Mouse (Mus musculus): ENCODE measurements around the gene Zfp853. TPM values are rescaled to one million over a fixed set of nuclear protein-coding genes. Genes with fewer than 3 reads are reported as not detected.

Zfp853 gene
- polyA plus RNA-seq, 1 experiment, result 0.96 TPM

GRCm38 (mm10) chr5:143311886-143312285 lies 18.5 kb upstream of the Zfp853 start:
- WGBS, result 62% methylated on average over 8 of the region's 8 CpGs

GRCm38 (mm10) chr5:143309916-143310315 lies 16.5 kb upstream of the Zfp853 start:
- Histone ChIP-seq H3K27me3 (ENCODE audit: control insufficient read depth, insufficient read depth, low read length) (no peaks in the 10 kb centered on the region), H3K36me3 (ENCODE audit: control insufficient read depth, insufficient read depth, low read length) (peaks cover 61% of the 10 kb centered on the region), H3K4me1 (replicated peaks; ENCODE audit: control insufficient read depth, insufficient read depth, low read length) (peaks cover 12% of the 10 kb centered on the region), H3K4me3 (ENCODE audit: control insufficient read depth, insufficient read depth, low read length) (no peak overlapping the region), H3K27ac (ENCODE audit: control insufficient read depth, insufficient read depth, low read length) (no peak overlapping the region)
- DNase-seq, result no peak
- WGBS, result 98% methylated on average over 7 of the region's 7 CpGs
- TF ChIP-seq POLR2A (IDR thresholded peaks at IDR 0.05; ENCODE audit: control insufficient read depth, extremely low read depth, insufficient read depth, low read length, poor library complexity) (no peak), CTCF (IDR thresholded peaks at IDR 0.05; ENCODE audit: borderline replicate concordance, control insufficient read depth, extremely low read depth, insufficient read depth, low read length, poor library complexity) (no peak)

More at GRCm38 (mm10) chr5:143311886-143312285, 18.5 kb upstream of the Zfp853 start:
- Histone ChIP-seq H3K27me3 (ENCODE audit: control insufficient read depth, insufficient read depth, low read length) (no peaks in the 10 kb centered on the region), H3K36me3 (ENCODE audit: control insufficient read depth, insufficient read depth, low read length) (peaks cover 48% of the 10 kb centered on the region), H3K27ac (ENCODE audit: control insufficient read depth, insufficient read depth, low read length) (no peak overlapping the region), H3K4me1 (replicated peaks; ENCODE audit: control insufficient read depth, insufficient read depth, low read length) (peaks cover 14% of the 10 kb centered on the region), H3K4me3 (ENCODE audit: control insufficient read depth, insufficient read depth, low read length) (no peak overlapping the region)
- peak; percentile 81 for DNase-seq
- TF ChIP-seq CTCF (IDR thresholded peaks at IDR 0.05; ENCODE audit: borderline replicate concordance, control insufficient read depth, extremely low read depth, insufficient read depth, low read length, poor library complexity) (peak; percentile 83; the same call in 1 of the 2 replicates), POLR2A (IDR thresholded peaks at IDR 0.05; ENCODE audit: control insufficient read depth, extremely low read depth, insufficient read depth, low read length, poor library complexity) (no peak)

DNA sequence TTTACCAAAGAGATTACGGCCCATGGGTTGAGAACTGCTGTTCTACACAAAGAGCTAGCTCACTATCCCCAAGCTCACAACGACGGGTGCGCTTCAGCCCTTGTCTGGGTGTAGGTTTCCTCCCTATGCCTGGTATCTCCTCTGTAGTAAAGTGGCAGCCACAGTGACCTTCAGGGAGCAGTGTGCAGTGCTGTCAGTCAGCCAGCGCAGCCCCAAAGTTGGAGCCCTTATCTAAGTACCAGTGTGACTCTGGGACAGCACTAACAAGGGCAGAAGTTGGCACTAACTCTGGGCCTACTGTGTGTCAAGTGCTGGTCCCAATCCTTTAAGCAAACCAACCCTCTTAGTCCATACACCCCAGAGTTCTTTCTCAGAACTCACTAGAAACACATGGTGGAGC lies 15.4 kb upstream of the Zfp853 start:
- peaks cover 6% of the 10 kb centered on the region; the same call in 1 of the 2 replicates for H3K4me1 ChIP-seq (replicated peaks; ENCODE audit: control insufficient read depth, insufficient read depth, low read length)
- H3K27ac ChIP-seq (ENCODE audit: control insufficient read depth, insufficient read depth, low read length), result no peak overlapping the region
- TF ChIP-seq POLR2A (IDR thresholded peaks at IDR 0.05; ENCODE audit: control insufficient read depth, extremely low read depth, insufficient read depth, low read length, poor library complexity) (no peak), CTCF (IDR thresholded peaks at IDR 0.05; ENCODE audit: borderline replicate concordance, control insufficient read depth, extremely low read depth, insufficient read depth, low read length, poor library complexity) (no peak)
- no peaks in the 10 kb centered on the region for H3K27me3 ChIP-seq (ENCODE audit: control insufficient read depth, insufficient read depth, low read length)
- H3K36me3 ChIP-seq (ENCODE audit: control insufficient read depth, insufficient read depth, low read length), result peaks cover 64% of the 10 kb centered on the region
- WGBS, result 95% methylated on average over 5 of the region's 5 CpGs
- no peak overlapping the region for H3K4me3 ChIP-seq (ENCODE audit: control insufficient read depth, insufficient read depth, low read length)
- DNase-seq, result no peak

GRCm38 (mm10) chr5:143304251-143304650 lies 10.8 kb upstream of the Zfp853 start:
- no peaks in the 10 kb centered on the region for H3K4me1 ChIP-seq (replicated peaks; ENCODE audit: control insufficient read depth, insufficient read depth, low read length)
- TF ChIP-seq CTCF (IDR thresholded peaks at IDR 0.05; ENCODE audit: borderline replicate concordance, control insufficient read depth, extremely low read depth, insufficient read depth, low read length, poor library complexity) (no peak), POLR2A (IDR thresholded peaks at IDR 0.05; ENCODE audit: control insufficient read depth, extremely low read depth, insufficient read depth, low read length, poor library complexity) (no peak)
- WGBS, result 97% methylated on average over 7 of the region's 7 CpGs
- H3K36me3 ChIP-seq (ENCODE audit: control insufficient read depth, insufficient read depth, low read length), result peaks cover 75% of the 10 kb centered on the region
- no peak overlapping the region for H3K4me3 ChIP-seq (ENCODE audit: control insufficient read depth, insufficient read depth, low read length)
- H3K27ac ChIP-seq (ENCODE audit: control insufficient read depth, insufficient read depth, low read length), result no peak overlapping the region
- DNase-seq, result no peak
- H3K27me3 ChIP-seq (ENCODE audit: control insufficient read depth, insufficient read depth, low read length), result no peaks in the 10 kb centered on the region

DNA sequence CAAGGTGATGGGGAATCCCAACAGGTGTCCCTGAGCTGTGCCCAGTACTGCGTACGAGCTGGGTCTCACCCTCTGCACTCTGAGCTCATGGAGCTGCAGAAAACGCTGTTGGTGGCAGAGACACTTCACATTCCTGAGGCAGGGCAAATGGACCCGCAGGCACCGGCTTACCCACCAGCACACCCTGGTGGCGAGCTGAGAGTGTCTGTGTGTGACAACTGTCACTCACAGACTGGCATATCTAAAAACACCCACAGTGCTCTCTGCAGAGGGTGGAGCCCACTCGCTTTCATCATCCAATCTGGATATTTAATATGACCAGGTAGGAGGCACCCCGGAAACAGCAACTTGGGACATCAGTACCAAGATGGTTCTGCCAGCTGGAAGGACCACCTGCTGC lies 7.9 kb upstream of the Zfp853 start:
- no peak overlapping the region for H3K4me3 ChIP-seq (ENCODE audit: control insufficient read depth, insufficient read depth, low read length)
- peak; percentile 50; the same call in 1 of the 2 replicates for TF ChIP-seq CTCF (IDR thresholded peaks at IDR 0.05; ENCODE audit: borderline replicate concordance, control insufficient read depth, extremely low read depth, insufficient read depth, low read length, poor library complexity)
- no peak for TF ChIP-seq POLR2A (IDR thresholded peaks at IDR 0.05; ENCODE audit: control insufficient read depth, extremely low read depth, insufficient read depth, low read length, poor library complexity)
- 86% methylated on average over 8 of the region's 8 CpGs for WGBS
- H3K27ac ChIP-seq (ENCODE audit: control insufficient read depth, insufficient read depth, low read length), result no peak overlapping the region
- DNase-seq, result no peak
- H3K36me3 ChIP-seq (ENCODE audit: control insufficient read depth, insufficient read depth, low read length), result peaks cover 46% of the 10 kb centered on the region
- no peaks in the 10 kb centered on the region for H3K4me1 ChIP-seq (replicated peaks; ENCODE audit: control insufficient read depth, insufficient read depth, low read length)
- H3K27me3 ChIP-seq (ENCODE audit: control insufficient read depth, insufficient read depth, low read length), result no peaks in the 10 kb centered on the region

DNA sequence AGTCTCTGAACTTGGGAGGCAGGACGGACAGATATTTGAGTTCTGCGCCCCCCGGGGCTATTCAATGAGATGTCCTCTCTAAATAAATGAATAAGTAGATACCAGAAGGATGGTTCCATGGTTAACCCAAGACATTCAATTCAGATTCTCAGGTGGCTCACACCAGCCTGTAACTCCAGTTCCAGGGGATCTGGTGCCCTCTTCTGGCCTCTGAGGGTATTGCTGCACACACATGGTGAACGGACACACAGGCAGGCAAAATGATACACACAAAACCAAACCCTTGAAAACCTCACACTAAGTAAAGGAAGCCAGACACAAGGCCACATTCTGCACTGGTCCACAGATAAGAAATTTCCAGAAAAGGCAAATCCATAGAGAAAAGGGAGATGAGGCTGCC lies 6.3 kb upstream of the Zfp853 start:
- Histone ChIP-seq H3K4me3 (ENCODE audit: control insufficient read depth, insufficient read depth, low read length) (no peak overlapping the region), H3K4me1 (replicated peaks; ENCODE audit: control insufficient read depth, insufficient read depth, low read length) (no peaks in the 10 kb centered on the region), H3K36me3 (ENCODE audit: control insufficient read depth, insufficient read depth, low read length) (peaks cover 40% of the 10 kb centered on the region), H3K27me3 (ENCODE audit: control insufficient read depth, insufficient read depth, low read length) (no peaks in the 10 kb centered on the region), H3K27ac (ENCODE audit: control insufficient read depth, insufficient read depth, low read length) (no peak overlapping the region)
- DNase-seq, result peak; percentile 65
- no peak for TF ChIP-seq POLR2A (IDR thresholded peaks at IDR 0.05; ENCODE audit: control insufficient read depth, extremely low read depth, insufficient read depth, low read length, poor library complexity)
- peak; percentile 29; the same call in 1 of the 2 replicates for TF ChIP-seq CTCF (IDR thresholded peaks at IDR 0.05; ENCODE audit: borderline replicate concordance, control insufficient read depth, extremely low read depth, insufficient read depth, low read length, poor library complexity)
- WGBS, result 91% methylated on average over 4 of the region's 4 CpGs

DNA sequence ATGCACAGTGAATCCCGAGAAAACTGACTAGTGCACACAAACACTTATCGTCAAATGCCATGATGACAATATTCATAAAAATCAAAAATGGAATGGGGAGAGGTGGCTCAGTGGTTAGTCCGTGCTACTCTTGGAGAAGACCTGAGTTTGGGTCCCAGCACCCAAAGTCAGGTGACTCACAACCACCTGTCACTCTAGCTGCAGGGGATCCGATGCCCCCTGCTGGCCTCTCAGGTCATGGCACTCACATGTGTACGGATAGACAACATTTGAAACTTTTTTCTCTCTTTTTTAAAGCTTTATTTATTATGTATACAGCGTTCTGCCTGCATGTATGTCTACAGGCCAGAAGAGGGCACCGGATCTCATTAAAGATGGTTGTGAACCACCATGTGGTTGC lies 5.0 kb upstream of the Zfp853 start:
- TF ChIP-seq POLR2A (IDR thresholded peaks at IDR 0.05; ENCODE audit: control insufficient read depth, extremely low read depth, insufficient read depth, low read length, poor library complexity), result no peak
- peak; percentile 46; the same call in 1 of the 2 replicates for TF ChIP-seq CTCF (IDR thresholded peaks at IDR 0.05; ENCODE audit: borderline replicate concordance, control insufficient read depth, extremely low read depth, insufficient read depth, low read length, poor library complexity)
- no peak overlapping the region for H3K4me3 ChIP-seq (ENCODE audit: control insufficient read depth, insufficient read depth, low read length)
- no peak overlapping the region for H3K27ac ChIP-seq (ENCODE audit: control insufficient read depth, insufficient read depth, low read length)
- DNase-seq, result no peak
- peaks cover 6% of the 10 kb centered on the region; the same call in 1 of the 2 replicates for H3K27me3 ChIP-seq (ENCODE audit: control insufficient read depth, insufficient read depth, low read length)
- peaks cover 32% of the 10 kb centered on the region for H3K36me3 ChIP-seq (ENCODE audit: control insufficient read depth, insufficient read depth, low read length)
- WGBS, result 97% methylated on average over 7 of the region's 7 CpGs
- 0 out of 2 replicates have a peak, but pooled peaks cover under 1% of the 10 kb centered on the region for H3K4me1 ChIP-seq (replicated peaks; ENCODE audit: control insufficient read depth, insufficient read depth, low read length)

Data from thymus, adult 2 months (tissue).